Mouse (Mus musculus): ENCODE measurements at regions not wholly inside any gene's neighbourhood (a gene's known extent, or its start where the extent isn't known, plus 50 kb on each side); places are given as distances from the start of the nearest gene placed in this dataset.
A peak's percentile ranks its signal among the peaks of the same experiment; 100 is the strongest.

DNA sequence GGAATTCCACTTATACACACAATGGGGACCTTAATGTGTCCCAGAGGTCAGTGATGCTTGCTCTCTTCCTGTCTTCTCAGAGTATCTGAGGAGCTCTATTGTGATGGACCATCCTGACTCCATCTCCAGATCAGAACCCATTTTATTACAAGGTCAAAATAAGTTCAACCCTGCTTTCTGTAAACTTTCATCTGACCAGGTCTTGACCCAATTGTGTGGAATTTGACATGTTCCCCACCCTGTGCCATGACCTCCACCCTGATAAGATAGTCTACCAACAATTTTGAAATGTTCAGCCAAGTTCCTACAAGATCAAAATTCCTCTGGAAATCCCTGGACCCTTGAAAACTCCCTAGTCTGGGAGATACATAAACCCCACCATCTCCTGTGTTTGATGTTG lies 133.7 kb downstream of the Rpap3 start:
- Histone ChIP-seq H3K27me3 (no peaks in the 10 kb centered on the region), H3K4me3 (no peak overlapping the region), H3K4me1 (replicated peaks) (no peaks in the 10 kb centered on the region), H3K4me2 (no peak overlapping the region), H3K36me3 (no peaks in the 10 kb centered on the region), H3K27ac (no peak overlapping the region), H3K9ac (no peak overlapping the region), H3K9me3 (no peaks in the 10 kb centered on the region)
- no peak for ATAC-seq (ENCODE audit: low FRiP score)

DNA sequence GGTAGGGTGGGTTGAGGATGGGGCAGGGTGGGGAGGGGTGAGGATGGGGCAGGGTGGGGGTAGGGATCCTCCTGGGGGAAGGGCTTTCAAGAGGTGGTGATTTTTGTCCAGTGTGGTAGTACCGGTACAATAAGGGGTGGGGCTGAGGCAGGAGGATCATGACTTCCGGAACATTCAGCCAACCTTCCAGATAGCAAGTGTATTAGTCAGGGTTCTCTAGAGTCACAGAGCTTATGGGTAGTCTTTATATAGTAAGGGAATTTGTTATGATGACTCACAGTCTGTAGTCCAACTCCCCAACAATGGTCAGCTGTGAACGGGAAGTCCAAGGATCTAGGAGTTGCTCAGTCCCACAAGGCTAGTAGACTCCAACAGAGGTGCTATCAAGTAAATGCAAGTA lies 145.5 kb downstream of the Rpap3 start:
- Histone ChIP-seq H3K27me3 (no peaks in the 10 kb centered on the region), H3K9ac (no peak overlapping the region), H3K4me2 (no peak overlapping the region), H3K4me1 (replicated peaks) (no peaks in the 10 kb centered on the region), H3K9me3 (peaks cover 28% of the 10 kb centered on the region), H3K27ac (no peak overlapping the region), H3K4me3 (no peak overlapping the region), H3K36me3 (no peaks in the 10 kb centered on the region)
- WGBS, result 96% methylated on average over 3 of the region's 3 CpGs
- no peak for ATAC-seq (ENCODE audit: low FRiP score)

DNA sequence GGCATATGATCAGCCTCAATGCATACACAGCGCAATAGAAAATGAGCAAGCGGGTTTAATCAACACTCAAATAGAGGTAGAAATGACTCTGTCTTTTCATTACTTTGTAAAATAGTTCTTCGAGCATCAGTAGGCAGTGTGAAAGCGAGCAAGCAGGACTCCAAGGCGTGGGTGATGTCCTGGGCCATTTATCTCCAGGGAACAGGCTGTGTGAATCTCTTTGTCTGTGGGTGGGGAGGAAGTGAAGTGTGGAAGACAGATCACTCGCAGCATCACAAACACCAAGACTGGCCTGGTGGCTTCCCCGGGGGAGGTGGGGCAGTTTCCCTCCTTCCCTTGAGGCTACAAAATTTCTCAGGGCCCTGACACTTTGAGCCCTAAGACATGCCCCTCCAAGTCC lies 146.9 kb downstream of the Rpap3 start:
- Histone ChIP-seq H3K9ac (no peak overlapping the region), H3K4me3 (no peak overlapping the region), H3K4me2 (no peak overlapping the region), H3K27ac (no peak overlapping the region), H3K9me3 (peaks cover 28% of the 10 kb centered on the region), H3K36me3 (no peaks in the 10 kb centered on the region), H3K4me1 (replicated peaks) (no peaks in the 10 kb centered on the region), H3K27me3 (no peaks in the 10 kb centered on the region)
- ATAC-seq (ENCODE audit: low FRiP score), result no peak
- WGBS, result 81% methylated on average over 7 of the region's 7 CpGs

DNA sequence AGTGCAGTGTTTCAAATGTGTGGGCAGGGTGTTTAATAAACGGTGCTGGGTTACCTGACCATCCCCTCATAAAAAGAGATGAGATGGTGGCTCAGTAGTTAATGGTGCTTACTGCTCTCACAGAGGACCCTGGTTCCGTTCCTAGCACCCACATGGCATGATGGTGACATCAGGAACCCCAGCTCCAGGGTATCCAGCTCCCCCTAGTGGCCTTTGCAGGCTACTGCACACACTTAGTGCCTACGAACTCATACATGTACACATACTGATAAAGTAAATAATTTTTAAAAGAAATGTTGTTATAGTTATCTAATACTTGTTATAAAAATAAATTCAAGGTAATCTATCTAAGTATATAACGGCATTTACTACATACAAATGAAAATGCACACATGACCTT lies 157.3 kb downstream of the Rpap3 start:
- H3K9ac ChIP-seq, result no peak overlapping the region
- no peak overlapping the region for H3K4me2 ChIP-seq
- no peaks in the 10 kb centered on the region for H3K27me3 ChIP-seq
- no peaks in the 10 kb centered on the region for H3K36me3 ChIP-seq
- 90% methylated on average over 4 of the region's 4 CpGs for WGBS
- peaks cover 2% of the 10 kb centered on the region; the same call in 1 of the 2 replicates for H3K9me3 ChIP-seq
- no peak overlapping the region for H3K4me3 ChIP-seq
- no peaks in the 10 kb centered on the region for H3K4me1 ChIP-seq (replicated peaks)
- no peak for ATAC-seq (ENCODE audit: low FRiP score)
- H3K27ac ChIP-seq, result no peak overlapping the region

DNA sequence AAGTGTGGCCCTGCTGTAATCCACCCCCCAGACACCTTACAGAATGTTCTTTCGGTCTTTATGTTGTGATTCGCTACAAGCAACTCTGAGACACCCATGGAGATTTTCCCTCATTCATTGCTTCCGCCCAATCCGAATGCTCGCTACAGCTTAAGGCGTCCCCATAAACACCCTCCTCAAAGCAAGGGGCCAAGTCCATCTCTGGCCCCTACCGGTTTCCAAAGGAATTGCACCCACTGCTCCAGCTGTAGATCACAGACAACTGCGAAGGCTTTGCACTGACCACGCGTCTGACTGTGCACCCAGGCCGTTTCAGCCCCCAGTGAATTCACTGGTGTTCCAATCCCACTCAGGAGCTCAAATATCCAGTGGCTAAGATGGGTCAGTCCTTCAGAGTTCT lies 160.6 kb downstream of the Rpap3 start:
- 87% methylated on average over 11 of the region's 11 CpGs for WGBS
- ATAC-seq (ENCODE audit: low FRiP score), result no peak

DNA sequence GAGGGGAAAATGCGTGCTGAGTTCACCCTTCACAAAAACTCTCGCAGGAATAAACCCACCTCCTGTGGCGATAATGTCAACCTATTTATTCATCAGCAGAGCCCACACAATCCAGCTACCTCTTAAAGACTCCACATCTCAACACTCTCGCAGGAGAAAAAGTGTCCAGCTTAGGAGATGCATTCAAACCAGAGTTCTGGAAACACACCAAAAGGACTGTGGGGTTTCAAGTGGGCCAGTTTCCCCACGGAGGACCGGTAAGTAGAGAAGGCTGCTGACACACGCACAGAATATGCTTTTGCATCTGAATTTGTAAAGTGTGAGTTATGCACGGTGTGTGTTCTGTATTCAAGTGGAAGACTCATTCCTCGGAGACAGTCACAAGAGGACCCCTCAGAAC lies 164.0 kb downstream of the Rpap3 start:
- no peaks in the 10 kb centered on the region for H3K9me3 ChIP-seq
- H3K4me3 ChIP-seq, result no peak overlapping the region
- no peak for ATAC-seq (ENCODE audit: low FRiP score)
- H3K4me2 ChIP-seq, result no peak overlapping the region
- H3K9ac ChIP-seq, result no peak overlapping the region
- H3K27me3 ChIP-seq, result no peaks in the 10 kb centered on the region
- no peaks in the 10 kb centered on the region for H3K36me3 ChIP-seq
- H3K4me1 ChIP-seq (replicated peaks), result no peaks in the 10 kb centered on the region; the same call in 1 of the 2 replicates
- WGBS, result 74% methylated on average over 9 of the region's 9 CpGs
- no peak overlapping the region for H3K27ac ChIP-seq

More for the DNA sequence above, 160.6 kb downstream of the Rpap3 start:
- no peak overlapping the region for H3K4me3 ChIP-seq
- no peak overlapping the region for H3K27ac ChIP-seq
- H3K9me3 ChIP-seq, result peaks cover 2% of the 10 kb centered on the region; the same call in 1 of the 2 replicates
- no peak overlapping the region for H3K9ac ChIP-seq
- no peaks in the 10 kb centered on the region; the same call in 1 of the 2 replicates for H3K4me1 ChIP-seq (replicated peaks)
- no peak overlapping the region for H3K4me2 ChIP-seq
- no peaks in the 10 kb centered on the region for H3K27me3 ChIP-seq
- no peaks in the 10 kb centered on the region for H3K36me3 ChIP-seq

DNA sequence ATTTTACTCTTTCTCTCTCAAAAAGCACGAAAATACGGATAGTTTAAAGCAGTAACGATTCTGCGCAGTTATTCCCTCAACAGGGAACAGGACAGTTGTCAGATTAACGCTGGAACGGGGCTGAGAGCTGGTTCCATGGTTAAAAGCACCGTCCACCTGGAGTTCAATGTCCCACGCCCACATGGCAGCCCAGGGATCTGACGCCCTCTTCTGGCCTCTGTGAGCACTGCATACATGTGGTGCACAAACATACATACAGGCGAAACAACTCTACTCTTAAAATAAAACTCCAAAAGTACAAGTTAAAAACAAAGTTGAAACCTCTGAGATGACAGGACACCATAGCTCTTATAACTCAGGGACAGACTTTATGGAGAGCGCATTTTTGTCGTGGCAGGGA lies 169.5 kb downstream of the Rpap3 start:
- ATAC-seq (ENCODE audit: low FRiP score), result no peak

DNA sequence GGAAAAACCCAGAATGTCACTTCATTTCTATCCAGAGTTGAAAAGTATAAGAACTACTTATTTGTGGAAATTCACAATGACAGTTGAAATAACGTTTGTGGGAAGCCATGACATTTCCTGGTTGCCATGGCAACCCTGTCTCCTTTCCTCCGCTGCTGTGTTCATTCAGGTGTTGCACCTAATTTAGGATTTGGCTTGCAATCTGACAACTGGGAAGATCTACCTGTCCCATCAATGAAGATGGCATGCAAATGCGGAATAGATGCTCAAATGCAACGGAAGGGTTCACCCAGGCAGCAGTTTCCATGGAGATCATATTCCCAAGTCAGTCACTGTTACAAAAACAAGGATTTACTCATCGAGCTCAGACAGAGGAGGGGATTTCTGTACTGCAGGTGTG lies 170.7 kb downstream of the Rpap3 start:
- Histone ChIP-seq H3K4me1 (replicated peaks) (peaks cover 7% of the 10 kb centered on the region), H3K4me2 (no peak overlapping the region), H3K4me3 (no peak overlapping the region), H3K27ac (peak overlapping the region; percentile 52), H3K9me3 (no peaks in the 10 kb centered on the region), H3K27me3 (no peaks in the 10 kb centered on the region), H3K9ac (no peak overlapping the region), H3K36me3 (no peaks in the 10 kb centered on the region)
- ATAC-seq (ENCODE audit: low FRiP score), result no peak
- 52% methylated on average over 5 of the region's 5 CpGs for WGBS

More for the DNA sequence above, 169.5 kb downstream of the Rpap3 start:
- no peaks in the 10 kb centered on the region for H3K27me3 ChIP-seq
- H3K27ac ChIP-seq, result no peak overlapping the region
- WGBS, result 90% methylated on average over 12 of the region's 12 CpGs
- H3K4me3 ChIP-seq, result no peak overlapping the region
- H3K9ac ChIP-seq, result no peak overlapping the region
- H3K9me3 ChIP-seq, result no peaks in the 10 kb centered on the region
- no peaks in the 10 kb centered on the region for H3K36me3 ChIP-seq
- no peak overlapping the region for H3K4me2 ChIP-seq
- peaks cover 7% of the 10 kb centered on the region for H3K4me1 ChIP-seq (replicated peaks)

DNA sequence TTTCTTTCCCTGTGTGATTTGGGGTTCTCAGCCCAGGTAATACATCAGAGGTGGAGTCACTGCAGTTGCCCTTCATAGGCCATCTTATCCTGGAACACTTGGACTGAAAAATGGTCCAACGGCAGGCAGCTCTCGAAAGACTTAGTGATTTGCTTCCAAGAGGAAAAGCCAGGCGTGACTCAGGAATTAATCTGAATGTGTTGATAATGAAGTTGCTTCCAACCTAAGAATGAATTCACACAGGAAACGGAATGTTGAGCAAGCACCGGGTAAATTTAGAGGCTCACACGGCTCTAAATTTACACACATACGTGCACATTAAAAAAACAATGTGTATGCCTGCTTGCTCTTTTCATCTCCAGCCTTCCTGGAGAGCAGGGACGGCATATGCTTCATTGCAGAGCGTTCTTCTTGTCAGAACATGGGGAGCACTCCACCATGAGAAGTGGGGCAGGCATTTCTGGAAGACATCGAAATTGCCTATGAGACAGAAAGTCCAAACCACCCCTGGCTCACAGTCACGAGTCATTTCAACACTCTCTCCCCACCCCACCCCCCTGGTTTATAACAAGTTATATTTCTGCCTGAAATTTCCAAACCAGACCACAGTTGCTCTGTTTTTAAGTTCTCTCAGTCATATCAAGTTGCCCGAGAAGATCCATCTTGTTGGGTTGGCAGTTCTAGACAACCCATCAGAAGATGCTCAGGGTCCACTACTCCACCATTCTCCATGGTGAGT lies 171.9 kb downstream of the Rpap3 start:
- H3K27me3 ChIP-seq, result no peaks in the 10 kb centered on the region
- no peak overlapping the region for H3K9ac ChIP-seq
- no peak overlapping the region for H3K4me2 ChIP-seq
- no peaks in the 10 kb centered on the region for H3K9me3 ChIP-seq
- peaks cover 7% of the 10 kb centered on the region for H3K4me1 ChIP-seq (replicated peaks)
- 87% methylated on average over 12 of the region's 12 CpGs for WGBS
- no peak for ATAC-seq (ENCODE audit: low FRiP score)
- H3K27ac ChIP-seq, result 0 out of 2 replicates have a peak overlapping the region, but pooled peaks have one; percentile 58
- H3K36me3 ChIP-seq, result no peaks in the 10 kb centered on the region
- no peak overlapping the region for H3K4me3 ChIP-seq

DNA sequence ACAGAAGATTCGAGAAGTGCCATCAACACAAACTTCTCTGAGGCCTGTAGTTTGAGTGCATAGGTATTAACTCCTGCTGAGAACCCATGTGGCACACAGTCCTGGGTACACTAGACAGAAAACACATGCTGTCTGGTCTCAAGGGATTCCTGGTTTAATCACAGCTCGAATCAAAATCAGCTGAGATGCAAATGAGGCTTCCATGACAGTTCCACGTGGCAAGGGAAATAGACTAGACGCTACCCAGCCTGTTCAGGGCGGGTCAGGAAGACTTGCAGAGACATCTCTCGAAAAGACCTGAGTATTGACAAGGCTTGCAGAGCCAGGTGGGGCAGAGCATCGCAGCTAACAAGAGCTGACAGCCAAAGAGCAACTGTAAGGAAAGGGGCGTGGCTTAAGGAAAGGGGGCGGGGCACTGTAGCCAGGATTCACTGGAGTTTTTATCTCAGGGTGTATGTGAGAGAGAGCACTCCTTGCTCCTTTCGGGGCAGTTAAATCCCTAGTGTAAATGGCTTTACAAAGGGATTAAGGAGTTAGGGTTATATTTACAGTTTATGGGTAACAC lies 173.2 kb downstream of the Rpap3 start:
- peaks cover 7% of the 10 kb centered on the region for H3K4me1 ChIP-seq (replicated peaks)
- no peaks in the 10 kb centered on the region for H3K9me3 ChIP-seq
- no peak for ATAC-seq (ENCODE audit: low FRiP score)
- no peak overlapping the region for H3K9ac ChIP-seq
- H3K4me3 ChIP-seq, result no peak overlapping the region
- no peak overlapping the region for H3K4me2 ChIP-seq
- no peaks in the 10 kb centered on the region for H3K36me3 ChIP-seq
- 64% methylated on average over 10 of the region's 10 CpGs for WGBS
- H3K27me3 ChIP-seq, result no peaks in the 10 kb centered on the region
- no peak overlapping the region for H3K27ac ChIP-seq

DNA sequence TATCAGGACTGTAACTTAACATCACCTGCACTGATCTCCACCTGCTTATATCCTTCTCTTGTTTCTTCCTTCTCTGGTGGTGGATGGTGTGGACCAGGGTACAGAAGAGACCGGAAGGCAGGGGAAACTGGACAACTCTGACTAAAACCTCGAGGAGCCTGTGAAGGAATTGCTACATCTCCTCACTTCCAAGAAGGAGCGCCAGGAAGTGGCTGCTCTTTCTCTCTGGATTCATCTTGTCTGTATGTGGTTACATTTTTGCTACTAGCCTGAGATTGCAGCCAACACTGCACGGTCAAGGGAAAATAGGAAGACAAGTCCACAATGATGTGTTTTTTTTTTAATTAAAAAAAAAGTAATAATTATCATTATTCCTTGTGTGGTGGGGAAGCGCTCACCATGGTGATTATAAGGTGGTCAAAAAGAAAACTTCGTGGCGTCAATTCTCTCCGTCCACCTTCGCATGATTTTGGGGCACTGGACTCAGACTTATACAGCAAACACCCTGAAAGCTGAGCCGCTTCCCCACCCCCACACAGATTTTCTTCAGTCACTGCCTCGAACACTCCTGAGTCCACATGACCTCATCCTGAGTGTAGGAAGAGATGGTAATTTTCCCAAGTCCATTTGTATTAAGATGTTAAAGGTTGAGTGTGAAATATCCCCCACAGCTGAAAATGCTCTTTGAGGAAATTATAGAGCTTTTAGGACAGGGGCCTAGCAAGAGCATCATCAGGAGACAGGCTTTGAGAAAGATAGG lies 177.2 kb downstream of the Rpap3 start:
- no peaks in the 10 kb centered on the region for H3K9me3 ChIP-seq
- 91% methylated on average over 11 of the region's 11 CpGs for WGBS
- no peak overlapping the region for H3K27ac ChIP-seq
- H3K36me3 ChIP-seq, result no peaks in the 10 kb centered on the region
- no peak overlapping the region for H3K4me3 ChIP-seq
- no peak overlapping the region for H3K9ac ChIP-seq
- H3K4me2 ChIP-seq, result no peak overlapping the region
- no peaks in the 10 kb centered on the region for H3K27me3 ChIP-seq
- no peaks in the 10 kb centered on the region for H3K4me1 ChIP-seq (replicated peaks)
- no peak for ATAC-seq (ENCODE audit: low FRiP score)

DNA sequence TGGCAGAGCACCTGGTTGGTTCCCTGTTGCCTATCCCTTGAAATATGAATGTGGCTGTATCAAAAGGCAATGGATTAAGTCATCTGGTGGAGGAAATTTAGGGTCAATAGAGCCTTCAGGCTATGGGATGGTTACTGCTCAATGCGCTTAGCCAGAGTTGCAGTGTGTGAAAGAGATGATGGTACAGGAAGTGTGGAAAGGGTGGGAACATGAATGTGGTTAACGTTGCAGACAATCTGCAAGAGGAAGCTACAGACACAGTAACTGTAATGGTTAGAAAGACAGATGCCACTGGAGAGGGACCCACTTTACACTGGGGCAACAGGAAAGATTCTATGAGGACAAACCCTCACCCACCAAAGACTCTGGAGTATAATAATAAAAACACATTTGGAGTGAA lies 185.2 kb downstream of the Rpap3 start:
- H3K4me3 ChIP-seq, result no peak overlapping the region
- H3K27me3 ChIP-seq, result no peaks in the 10 kb centered on the region
- WGBS, result 96% methylated on average over 2 of the region's 2 CpGs
- H3K4me2 ChIP-seq, result no peak overlapping the region
- H3K9me3 ChIP-seq, result no peaks in the 10 kb centered on the region
- peaks cover 11% of the 10 kb centered on the region for H3K4me1 ChIP-seq (replicated peaks)
- no peak overlapping the region for H3K27ac ChIP-seq
- no peak overlapping the region for H3K9ac ChIP-seq
- H3K36me3 ChIP-seq, result no peaks in the 10 kb centered on the region
- no peak for ATAC-seq (ENCODE audit: low FRiP score)

Measured in hindbrain, embryonic 13.5 days (tissue).